Mouse (Mus musculus) frontal cortex, postnatal 10 days (tissue): ENCODE data around the gene Zfhx3.

Source experiments
- DNase-seq, 2 experiments: peaks; one replicate each; pipeline ENCODE4 v3.0.0; 2022; ENCODE audit warnings: low spot score in 2 of 2, mixed read lengths in 1 of 2

Zfhx3 gene

DNA sequence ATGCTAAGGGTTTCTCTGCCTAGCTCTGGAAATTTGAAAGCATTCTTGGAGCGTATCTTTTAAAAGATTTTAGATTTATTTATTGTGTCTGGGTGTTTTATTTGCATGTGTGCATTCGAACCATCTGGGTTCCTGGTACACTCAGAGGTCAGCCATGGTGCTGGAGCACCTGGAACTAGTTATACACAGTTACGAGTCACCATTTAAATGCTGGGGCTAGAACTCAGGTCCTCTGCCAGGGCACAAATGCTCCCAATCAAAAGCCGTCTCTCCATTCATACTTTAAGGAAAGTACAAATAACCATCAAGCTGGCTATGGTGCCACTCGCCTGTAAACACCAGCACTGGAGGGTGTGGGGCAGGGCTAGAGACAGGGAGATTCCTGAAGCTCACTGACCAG lies 1047.4 kb downstream of the Zfhx3 start:
- no peak for DNase-seq

DNA sequence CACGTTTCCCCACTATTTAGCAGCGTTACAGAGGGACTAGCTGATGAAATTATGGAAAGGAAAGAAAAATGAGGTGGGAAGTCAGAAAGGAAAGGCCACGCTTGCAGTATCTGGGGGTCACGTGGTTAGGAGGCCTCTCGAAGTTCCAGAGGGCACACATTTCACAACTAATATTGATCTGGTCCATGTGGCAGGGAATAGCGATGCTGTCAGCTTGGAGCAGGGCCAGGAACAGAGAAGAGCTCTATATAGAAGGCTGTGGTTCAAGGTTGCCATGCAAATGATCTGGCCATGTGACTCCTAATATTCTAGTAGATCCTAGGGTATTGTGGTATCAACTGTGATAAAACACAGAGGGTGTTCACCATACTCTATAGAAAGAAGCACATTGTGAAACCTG lies 1048.1 kb downstream of the Zfhx3 start:
- DNase-seq: no peak

DNA sequence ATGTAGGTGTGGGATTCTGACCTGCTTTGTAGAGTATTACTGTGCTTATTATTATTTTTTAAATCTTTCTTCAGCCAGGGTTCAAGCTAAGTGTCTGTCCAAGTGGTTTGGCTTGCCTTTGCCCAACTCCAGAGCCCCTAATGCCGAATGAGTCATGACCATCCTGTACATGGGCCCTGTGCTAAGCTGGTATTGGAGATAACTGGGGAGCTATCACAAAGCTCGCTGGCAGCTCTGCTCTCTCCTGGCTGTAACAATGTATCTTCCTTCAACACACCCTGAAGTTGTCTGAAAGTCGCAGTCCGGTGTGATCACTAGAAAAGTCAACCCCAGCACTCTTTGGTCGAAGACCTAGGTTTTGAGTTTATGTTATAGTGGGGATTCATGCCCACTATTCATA lies 1049.0 kb downstream of the Zfhx3 start:
- no peak for DNase-seq

- no peak for DNase-seq
Measured at GRCm38 (mm10) chr8:108993718-108994117, 1051.3 kb downstream of the Zfhx3 start.

GRCm38 (mm10) chr8:108994187-108994586 lies 1051.7 kb downstream of the Zfhx3 start:
- no peak for DNase-seq

GRCm38 (mm10) chr8:108994880-108995279 lies 1052.4 kb downstream of the Zfhx3 start:
- no peak for DNase-seq

- no peak for DNase-seq
Measured at GRCm38 (mm10) chr8:108997334-108997733, 1054.9 kb downstream of the Zfhx3 start.

DNA sequence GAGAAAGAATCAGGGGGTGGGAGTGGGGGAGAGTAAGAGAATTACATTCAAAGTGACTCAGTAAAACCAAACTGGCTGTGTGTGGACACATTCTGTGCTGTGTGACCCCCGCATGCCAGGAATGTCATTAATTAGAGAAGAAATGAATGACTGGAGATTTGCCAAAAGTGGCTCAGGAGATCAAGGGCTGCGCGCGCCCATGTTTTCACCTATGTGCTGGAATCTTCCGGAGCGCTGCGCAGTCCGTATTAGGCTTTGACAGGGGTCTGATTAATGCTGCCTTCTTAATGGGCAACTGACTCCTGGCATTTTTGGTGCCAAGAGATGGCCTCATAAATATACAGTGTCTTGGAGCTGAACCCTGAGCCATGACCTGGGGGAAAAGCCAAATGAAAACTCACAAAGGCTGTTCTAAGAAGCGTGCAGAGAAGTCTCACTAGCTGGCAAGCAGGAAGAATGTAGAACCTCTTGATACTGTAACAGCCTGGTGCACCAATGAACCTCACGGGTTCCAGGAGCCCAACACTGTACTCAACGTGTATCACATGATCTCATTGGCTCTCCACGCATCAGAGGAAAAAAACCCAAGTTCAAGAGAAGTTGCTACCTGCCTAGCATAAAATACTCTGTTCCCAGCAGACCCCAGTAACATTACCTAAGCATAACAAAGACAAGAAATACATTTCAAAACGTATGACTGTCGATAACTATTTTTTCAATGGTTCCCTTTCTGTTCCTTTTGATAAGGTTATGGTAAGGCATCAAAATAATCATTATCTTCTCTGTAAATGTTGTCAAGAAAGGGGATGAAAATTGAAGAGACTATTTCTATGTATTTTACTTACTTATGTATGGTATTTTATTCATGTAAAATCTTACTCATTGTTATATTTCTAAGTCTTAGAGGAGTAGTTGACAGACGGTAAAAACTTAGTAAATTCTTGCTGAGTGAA lies 1057.1 kb downstream of the Zfhx3 start:
- DNase-seq: no peak

DNA sequence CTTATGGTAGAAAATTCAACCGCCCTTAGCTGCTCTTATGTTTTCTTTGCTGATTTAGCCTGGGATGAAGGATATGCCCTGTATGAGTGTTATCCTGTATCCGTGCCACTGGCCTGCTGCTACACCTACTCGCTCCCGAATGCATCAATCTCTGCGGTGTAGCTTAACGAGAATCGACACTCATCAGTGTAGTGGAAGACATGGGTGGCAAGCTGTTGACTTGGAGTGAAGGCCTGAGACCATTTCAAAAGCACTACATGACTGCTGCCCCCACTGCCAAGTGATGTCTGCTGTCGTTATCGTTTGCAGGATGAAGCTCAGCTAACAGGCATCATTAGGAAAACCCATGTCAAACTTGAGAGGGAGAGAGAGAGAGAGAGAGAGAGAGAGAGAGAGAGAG lies 1058.6 kb downstream of the Zfhx3 start:
- DNase-seq: no peak

- DNase-seq: no peak
Measured at GRCm38 (mm10) chr8:109001923-109002322, 1059.5 kb downstream of the Zfhx3 start.

DNA sequence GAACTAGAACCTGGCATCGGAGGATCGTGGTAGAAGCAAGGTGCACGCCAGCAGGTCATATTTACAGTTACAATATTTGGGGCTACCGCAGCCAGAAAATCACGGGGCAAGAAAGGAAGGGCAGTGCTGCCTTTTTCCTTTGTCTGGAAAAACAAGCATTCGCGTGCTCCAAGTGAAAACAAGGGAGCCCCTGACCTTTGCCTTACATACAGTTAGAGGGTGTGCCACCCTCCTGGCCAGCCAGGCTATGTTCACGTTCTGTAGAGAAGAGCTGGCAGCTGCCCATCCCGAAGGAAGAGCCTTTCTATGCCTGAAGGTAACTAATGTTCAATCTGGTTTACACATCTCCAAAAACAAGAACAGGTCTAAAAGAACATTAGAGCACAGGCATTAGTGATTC lies 1064.5 kb downstream of the Zfhx3 start:
- no peak for DNase-seq
